11 mouse cellular contexts compared by ENCODE assay signal in genomic region chr11:79039488-79039887, GRCm38 (mm10). TPM values are rescaled to one million over a fixed set of nuclear protein-coding genes. Genes with fewer than 3 reads are reported as not detected.
DNase-seq lines count a peak whose midpoint lies in the region; ATAC-seq and TF ChIP-seq lines count a peak whose summit lies in the region.
"Had no signal": no experiment of that assay in that cellular context is flagged by ENCODE, and none has a peak within 500 bp of the region (broad histone marks: within the 10 kb centered on the region; RNA-seq: fewer than 3 reads in every experiment).

No protein-coding gene starts in this region.

- ATAC-seq in lung, embryonic 14.5 days (ENCODE audit: insufficient read depth) = no peak
- no peak for ATAC-seq in granulocyte monocyte progenitor cell, adult 5-6 weeks (replicated peaks; ENCODE audit: poor library complexity, severe bottlenecking)
- ATAC-seq: midbrain, embryonic 13.5 days had no signal

- peak; percentile 57 for DNase-seq in lung, embryonic 14.5 days
- DNase-seq in lung, adult 2 months = no peak
- peak; percentile 92 to 94 for DNase-seq in adrenal gland, postnatal 36 days
- peak; percentile 64 to 71 for DNase-seq in heart, postnatal 10 days
- peak; percentile 84 for DNase-seq in ovary, postnatal 36 days (ENCODE audit: low spot score)
- DNase-seq in thymus, postnatal 4 days = no peak
- DNase-seq in embryo, embryonic 9.5 days (ENCODE audit: extremely low spot score) = no peak

- H3K4me3 ChIP-seq in lung, embryonic 14.5 days (ENCODE audit: low read depth, low read length) = no peak overlapping the region
- H3K4me3 ChIP-seq in lung, adult 2 months (replicated peaks; ENCODE audit: extremely low read depth, low read depth, low read length) = no peak overlapping the region
- H3K4me3 ChIP-seq: erythroblast, embryonic 14.5 days; left cerebral cortex, adult 2 months; midbrain, embryonic 13.5 days had no signal

- H3K9ac ChIP-seq in lung, embryonic 14.5 days = no peak overlapping the region
- H3K9ac ChIP-seq: midbrain, embryonic 13.5 days had no signal

- H3K9me3 ChIP-seq in lung, embryonic 14.5 days (ENCODE audit: low read depth, low read length) = no peaks in the 10 kb centered on the region
- H3K9me3 ChIP-seq: midbrain, embryonic 13.5 days had no signal

- no peak overlapping the region for H3K4me2 ChIP-seq in lung, embryonic 14.5 days
- H3K4me2 ChIP-seq: midbrain, embryonic 13.5 days had no signal

- H3K27me3 ChIP-seq in lung, embryonic 14.5 days (ENCODE audit: insufficient read depth, low read length) = no peaks in the 10 kb centered on the region
- H3K27me3 ChIP-seq: midbrain, embryonic 13.5 days had no signal

- intact Hi-C loops in heart, postnatal 10 days (cut with DNase I) = no loop called here

- 33% methylated on average over 2 of the region's 2 CpGs for WGBS in lung, embryonic 14.5 days
- 46% methylated on average over 2 of the region's 2 CpGs for WGBS in lung, adult 2 months

- TF ChIP-seq CTCF in lung, embryonic 14.5 days (IDR thresholded peaks at IDR 0.05; ENCODE audit: low read depth) = no peak
- TF ChIP-seq CTCF in lung, adult 2 months (IDR thresholded peaks at IDR 0.05; ENCODE audit: insufficient read depth, low read length) = no peak

- H3K4me1 ChIP-seq in lung, embryonic 14.5 days (ENCODE audit: insufficient read depth) = no peaks in the 10 kb centered on the region
- peaks cover 5% of the 10 kb centered on the region for H3K4me1 ChIP-seq in lung, adult 2 months (ENCODE audit: control insufficient read depth, insufficient read depth, low read length)

- H3K27ac ChIP-seq in lung, embryonic 14.5 days (ENCODE audit: low read depth) = no peak overlapping the region
- H3K27ac ChIP-seq: left cerebral cortex, adult 2 months; midbrain, embryonic 13.5 days had no signal

- peaks cover 23% of the 10 kb centered on the region; the same call in 1 of the 2 replicates for H3K36me3 ChIP-seq in lung, embryonic 14.5 days (ENCODE audit: insufficient read depth)

- TF ChIP-seq POLR2A in lung, adult 2 months (IDR thresholded peaks at IDR 0.05; ENCODE audit: borderline replicate concordance, extremely low read depth, low read depth, low read length) = no peak

RNA-seq across cellular contexts. Expression of gene Lgals9, which starts 54.7 kb away (rescaled TPM):
- 23.9 and 25.7 TPM in 2 replicates for polyA plus RNA-seq in lung, embryonic 14.5 days (2014; fragmentation: Nextera tagmentation; extraction: Ambion mirVana)
- polyA plus RNA-seq in lung, adult 2 months (2012; rRNA removed) = 137 and 204 TPM in 2 replicates
- total RNA-seq in adrenal gland, postnatal 36 days (2021) = 10 to 100 TPM; 21.6 to 27.1 TPM
- total RNA-seq in heart, postnatal 10 days (2021) = 10 to 100 TPM; 49.5 to 50.5 TPM
- total RNA-seq in granulocyte monocyte progenitor cell, adult 5-6 weeks (2014; fragmentation: Nextera tagmentation) = 273 and 289 TPM in 2 replicates
- 68.6 and 84.9 TPM in 2 replicates for total RNA-seq in granulocyte monocyte progenitor cell, adult 5-6 weeks (2017)

Comparison
In these comparisons a context has a peak if more than half of its experiments do, and no peak if none do; other contexts are left out.
1. DNase-seq: peak in lung, embryonic 14.5 days (single experiment), adrenal gland, postnatal 36 days (2 of 2), heart, postnatal 10 days (2 of 2) and ovary, postnatal 36 days (single experiment); none in lung, adult 2 months (single experiment), thymus, postnatal 4 days (single experiment) and embryo, embryonic 9.5 days (single experiment).